Mouse (Mus musculus): ENCODE results near the gene Srrt.
"Not testable (repeated sequence)": the region's sequence is repeated elsewhere in the genome, so short reads cannot be mapped to it uniquely, and the experiment has no call there.

The Srrt gene

GRCm38 (mm10) chr5:137295712-137296111, 11.8 kb downstream of the Srrt start:
- DNase-seq (ENCODE audit: low spot score) = no peak

- DNase-seq (ENCODE audit: low spot score) = no peak
Measured at GRCm38 (mm10) chr5:137295296-137295695, 12.2 kb downstream of the Srrt start.

- DNase-seq (ENCODE audit: low spot score) = no peak
Measured at GRCm38 (mm10) chr5:137294744-137295093, 12.8 kb downstream of the Srrt start.

- DNase-seq (ENCODE audit: low spot score) = peak; percentile 95
Measured at GRCm38 (mm10) chr5:137293839-137294743, 13.4 kb downstream of the Srrt start, which contains the start of gene Ufsp1. Gene Ufsp1, plus strand, starts transcription at chr5:137294629.

GRCm38 (mm10) chr5:137293282-137293681, 14.2 kb downstream of the Srrt start:
- peak; percentile 84 for DNase-seq (ENCODE audit: low spot score)

GRCm38 (mm10) chr5:137291381-137291926, 16.0 kb downstream of the Srrt start:
- no peak for DNase-seq (ENCODE audit: low spot score)

GRCm38 (mm10) chr5:137290677-137291076, 16.8 kb downstream of the Srrt start:
- peak; percentile 46 for DNase-seq (ENCODE audit: low spot score)

- DNase-seq (ENCODE audit: low spot score) = peak; percentile 63
Measured at GRCm38 (mm10) chr5:137289591-137290365, 17.7 kb downstream of the Srrt start.

- DNase-seq (ENCODE audit: low spot score) = no peak
Measured at GRCm38 (mm10) chr5:137288999-137289470, 18.4 kb downstream of the Srrt start.

GRCm38 (mm10) chr5:137287953-137288743, 19.3 kb downstream of the Srrt start:
- no peak for DNase-seq (ENCODE audit: low spot score)

GRCm38 (mm10) chr5:137287032-137287952, 20.2 kb downstream of the Srrt start, which contains the start of gene Ache:
Gene Ache, plus strand, starts transcription at chr5:137287519.
- DNase-seq (ENCODE audit: low spot score) = peak; percentile 43

GRCm38 (mm10) chr5:137286655-137287031, 20.8 kb downstream of the Srrt start:
- DNase-seq (ENCODE audit: low spot score) = peak; percentile 80

- DNase-seq (ENCODE audit: low spot score) = no peak
Measured at GRCm38 (mm10) chr5:137285986-137286385, 21.5 kb downstream of the Srrt start.

GRCm38 (mm10) chr5:137285045-137285444, 22.4 kb downstream of the Srrt start:
- no peak for DNase-seq (ENCODE audit: low spot score)

GRCm38 (mm10) chr5:137284411-137284810, 23.1 kb downstream of the Srrt start:
- not testable (repeated sequence) for DNase-seq (ENCODE audit: low spot score)

- no peak for DNase-seq (ENCODE audit: low spot score)
Measured at GRCm38 (mm10) chr5:137277360-137278342, 29.8 kb downstream of the Srrt start.

GRCm38 (mm10) chr5:137268131-137268910, 39.2 kb downstream of the Srrt start:
- DNase-seq (ENCODE audit: low spot score) = no peak

GRCm38 (mm10) chr5:137264787-137265186, 42.7 kb downstream of the Srrt start:
- no peak for DNase-seq (ENCODE audit: low spot score)

All from yolk sac, embryonic 10.5 days (tissue).